Mouse (Mus musculus): ENCODE measurements around the gene Serpinb1a.

DNA sequence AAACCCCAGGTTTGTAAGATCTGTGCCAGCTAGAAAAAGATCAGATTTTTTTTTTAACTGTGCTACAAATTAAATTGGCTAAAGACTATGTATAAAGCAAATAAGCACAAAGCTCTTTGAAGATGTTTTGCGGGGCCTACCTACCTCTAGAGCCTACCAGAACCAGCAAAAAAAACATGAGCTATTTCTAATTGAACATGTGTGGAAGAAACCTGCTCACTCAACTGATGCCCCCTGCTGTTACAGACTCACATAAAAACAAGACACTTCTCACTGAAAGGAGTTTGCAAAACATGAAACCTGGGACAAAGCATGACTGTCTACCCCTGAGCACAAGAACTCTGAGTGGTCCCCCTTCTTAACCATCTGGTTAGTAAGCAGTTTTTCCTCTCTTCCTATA is 53.9 kb downstream of the Serpinb1a start:
- TF ChIP-seq GATA1 (IDR thresholded peaks at IDR 0.05; ENCODE audit: low read length) = no peak
- TF ChIP-seq TAL1 (IDR thresholded peaks at IDR 0.05; ENCODE audit: low read length) = no peak
